Mouse (Mus musculus): ENCODE results near the gene Otos. TPM values are rescaled to one million over a fixed set of nuclear protein-coding genes. Genes with fewer than 3 reads are reported as not detected.
A peak's percentile ranks its signal among the peaks of the same experiment; 100 is the strongest.

The Otos gene
- polyA plus RNA-seq, 1 experiment from 2014 or later = 0.51 TPM

- no peak overlapping the region for H3K4me3 ChIP-seq (ENCODE audit: low read depth, low read length)
Observed at GRCm38 (mm10) chr1:92643691-92644090, 5.0 kb downstream of the Otos start.

DNA sequence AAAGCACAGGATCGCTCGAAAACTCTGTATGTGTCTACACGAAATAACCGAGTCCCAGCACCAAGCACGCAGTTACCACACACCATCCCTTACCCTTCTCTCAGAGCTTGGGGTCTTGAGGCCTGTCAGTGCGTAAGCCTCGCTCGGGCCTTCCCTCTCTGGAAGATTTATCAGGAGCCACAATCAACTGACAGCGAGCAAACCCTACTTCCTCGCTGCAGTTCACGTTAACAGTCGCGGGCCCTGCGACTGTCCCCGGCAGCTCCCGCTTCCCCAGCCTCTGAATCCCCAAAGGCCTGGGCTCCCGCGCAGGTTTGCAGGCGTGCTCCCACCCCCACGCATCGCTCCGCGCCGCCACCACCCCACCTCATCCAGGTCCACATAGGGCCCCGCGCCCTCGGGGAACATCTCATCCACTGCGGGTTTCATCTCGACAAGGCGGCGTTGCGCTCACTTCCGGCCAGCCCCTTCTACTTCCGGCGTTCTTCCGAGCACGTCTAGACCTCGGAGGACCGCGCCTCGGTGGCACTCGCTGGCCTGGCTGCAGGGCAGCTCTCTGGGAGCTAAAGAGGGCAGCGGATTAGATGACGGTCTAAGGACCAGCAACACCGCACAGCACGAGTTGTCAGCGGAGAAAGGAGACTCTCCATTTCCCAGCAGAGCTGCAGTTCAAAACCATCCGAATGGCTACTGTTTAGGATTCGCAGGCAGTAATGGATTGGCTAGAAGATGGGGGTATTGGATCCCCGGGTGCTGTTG, 6.9 kb downstream of the Otos start, which contains the start of gene Cops9:
Gene Cops9 (minus strand): TSS at position 472 of the 759 bp plus-strand sequence.
- Histone ChIP-seq H3K4me3 (ENCODE audit: low read depth, low read length) (peak within 1 kb of the TSS; percentile 97), H3K27me3 (replicated peaks; ENCODE audit: control insufficient read depth, insufficient read depth, low read length) (no peaks in the 10 kb centered on the region), H3K36me3 (ENCODE audit: control insufficient read depth, insufficient read depth, low read length) (peaks cover 29% of the 10 kb centered on the region), H3K27ac (replicated peaks; ENCODE audit: low read depth, low read length) (peak within 1 kb of the TSS; percentile 80), H3K4me2 (ENCODE audit: low read depth, low read length) (peak within 1 kb of the TSS; percentile 97), H3K4me1 (ENCODE audit: control insufficient read depth, insufficient read depth, low read length) (peaks cover 13% of the 10 kb centered on the region), H3K9me3 (ENCODE audit: control insufficient read depth, low read length) (no peaks in the 10 kb centered on the region), H3K9ac (ENCODE audit: low read depth, low read length) (peak within 1 kb of the TSS; percentile 97)
- DNase-seq (ENCODE audit: low spot score) = peak; percentile 94
- ATAC-seq (ENCODE audit: low read depth) = peak; percentile 95
- 2% methylated on average over 50 of the region's 50 CpGs for WGBS

More at GRCm38 (mm10) chr1:92643691-92644090, 5.0 kb downstream of the Otos start:
- no peaks in the 10 kb centered on the region for H3K9me3 ChIP-seq (ENCODE audit: control insufficient read depth, low read length)
- ATAC-seq (ENCODE audit: low read depth) (no peak), DNase-seq (ENCODE audit: low spot score) (no peak)
- no peak overlapping the region for H3K9ac ChIP-seq (ENCODE audit: low read depth, low read length)
- H3K36me3 ChIP-seq (ENCODE audit: control insufficient read depth, insufficient read depth, low read length) = peaks cover 9% of the 10 kb centered on the region
- H3K27me3 ChIP-seq (replicated peaks; ENCODE audit: control insufficient read depth, insufficient read depth, low read length) = no peaks in the 10 kb centered on the region
- 83% methylated on average over 4 of the region's 4 CpGs for WGBS
- H3K27ac ChIP-seq (replicated peaks; ENCODE audit: low read depth, low read length) = no peak overlapping the region
- H3K4me2 ChIP-seq (ENCODE audit: low read depth, low read length) = no peak overlapping the region
- peaks cover 16% of the 10 kb centered on the region for H3K4me1 ChIP-seq (ENCODE audit: control insufficient read depth, insufficient read depth, low read length)

DNA sequence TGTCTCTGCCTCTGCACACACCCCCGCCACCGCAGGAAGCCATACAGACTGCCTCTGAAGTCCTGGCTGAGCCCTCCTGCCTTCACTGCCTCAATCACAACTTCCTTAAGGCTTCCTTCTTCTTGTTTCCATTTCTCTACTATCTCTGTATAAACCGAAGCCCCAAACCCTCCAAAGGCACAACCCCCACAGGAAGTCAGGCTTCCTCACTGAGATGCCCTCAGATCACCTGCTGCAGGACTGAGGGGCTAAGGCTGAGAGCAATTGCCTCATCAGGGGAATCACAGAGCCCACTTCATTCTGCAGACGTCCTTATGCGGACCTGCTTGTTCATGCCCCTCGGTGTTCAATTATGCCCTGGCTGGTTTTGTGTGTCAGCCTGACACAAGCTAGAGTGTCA, 8.2 kb downstream of the Otos start:
- 89% methylated on average over 6 of the region's 6 CpGs for WGBS
- H3K4me2 ChIP-seq (ENCODE audit: low read depth, low read length) = peak overlapping the region; percentile 97
- peak overlapping the region; percentile 1; the same call in 1 of the 2 replicates for H3K4me3 ChIP-seq (ENCODE audit: low read depth, low read length)
- peaks cover 39% of the 10 kb centered on the region for H3K36me3 ChIP-seq (ENCODE audit: control insufficient read depth, insufficient read depth, low read length)
- peaks cover 13% of the 10 kb centered on the region for H3K4me1 ChIP-seq (ENCODE audit: control insufficient read depth, insufficient read depth, low read length)
- H3K9me3 ChIP-seq (ENCODE audit: control insufficient read depth, low read length) = no peaks in the 10 kb centered on the region
- no peak for DNase-seq (ENCODE audit: low spot score)
- peak overlapping the region; percentile 97 for H3K9ac ChIP-seq (ENCODE audit: low read depth, low read length)
- no peak for ATAC-seq (ENCODE audit: low read depth)
- no peaks in the 10 kb centered on the region for H3K27me3 ChIP-seq (replicated peaks; ENCODE audit: control insufficient read depth, insufficient read depth, low read length)
- no peak overlapping the region for H3K27ac ChIP-seq (replicated peaks; ENCODE audit: low read depth, low read length)

- H3K27ac ChIP-seq (replicated peaks; ENCODE audit: low read depth, low read length) = no peak overlapping the region
- H3K9me3 ChIP-seq (ENCODE audit: control insufficient read depth, low read length) = no peaks in the 10 kb centered on the region
- no peak overlapping the region for H3K4me2 ChIP-seq (ENCODE audit: low read depth, low read length)
- ATAC-seq (ENCODE audit: low read depth) (no peak), DNase-seq (ENCODE audit: low spot score) (no peak)
- no peaks in the 10 kb centered on the region for H3K27me3 ChIP-seq (replicated peaks; ENCODE audit: control insufficient read depth, insufficient read depth, low read length)
- H3K4me1 ChIP-seq (ENCODE audit: control insufficient read depth, insufficient read depth, low read length) = peaks cover 13% of the 10 kb centered on the region
- no peak overlapping the region for H3K9ac ChIP-seq (ENCODE audit: low read depth, low read length)
- WGBS = 94% methylated on average over 4 of the region's 4 CpGs
- H3K36me3 ChIP-seq (ENCODE audit: control insufficient read depth, insufficient read depth, low read length) = peaks cover 39% of the 10 kb centered on the region
- H3K4me3 ChIP-seq (ENCODE audit: low read depth, low read length) = no peak overlapping the region
Observed at GRCm38 (mm10) chr1:92638736-92639135, 9.9 kb downstream of the Otos start.

GRCm38 (mm10) chr1:92638181-92638580, 10.5 kb downstream of the Otos start:
- Histone ChIP-seq H3K27me3 (replicated peaks; ENCODE audit: control insufficient read depth, insufficient read depth, low read length) (no peaks in the 10 kb centered on the region), H3K36me3 (ENCODE audit: control insufficient read depth, insufficient read depth, low read length) (peaks cover 39% of the 10 kb centered on the region), H3K4me1 (ENCODE audit: control insufficient read depth, insufficient read depth, low read length) (peaks cover 13% of the 10 kb centered on the region), H3K27ac (replicated peaks; ENCODE audit: low read depth, low read length) (no peak overlapping the region), H3K4me3 (ENCODE audit: low read depth, low read length) (no peak overlapping the region), H3K4me2 (ENCODE audit: low read depth, low read length) (no peak overlapping the region), H3K9ac (ENCODE audit: low read depth, low read length) (no peak overlapping the region), H3K9me3 (ENCODE audit: control insufficient read depth, low read length) (no peaks in the 10 kb centered on the region)
- WGBS = 94% methylated on average over 3 of the region's 3 CpGs
- no peak for DNase-seq (ENCODE audit: low spot score)
- ATAC-seq (ENCODE audit: low read depth) = no peak

DNA sequence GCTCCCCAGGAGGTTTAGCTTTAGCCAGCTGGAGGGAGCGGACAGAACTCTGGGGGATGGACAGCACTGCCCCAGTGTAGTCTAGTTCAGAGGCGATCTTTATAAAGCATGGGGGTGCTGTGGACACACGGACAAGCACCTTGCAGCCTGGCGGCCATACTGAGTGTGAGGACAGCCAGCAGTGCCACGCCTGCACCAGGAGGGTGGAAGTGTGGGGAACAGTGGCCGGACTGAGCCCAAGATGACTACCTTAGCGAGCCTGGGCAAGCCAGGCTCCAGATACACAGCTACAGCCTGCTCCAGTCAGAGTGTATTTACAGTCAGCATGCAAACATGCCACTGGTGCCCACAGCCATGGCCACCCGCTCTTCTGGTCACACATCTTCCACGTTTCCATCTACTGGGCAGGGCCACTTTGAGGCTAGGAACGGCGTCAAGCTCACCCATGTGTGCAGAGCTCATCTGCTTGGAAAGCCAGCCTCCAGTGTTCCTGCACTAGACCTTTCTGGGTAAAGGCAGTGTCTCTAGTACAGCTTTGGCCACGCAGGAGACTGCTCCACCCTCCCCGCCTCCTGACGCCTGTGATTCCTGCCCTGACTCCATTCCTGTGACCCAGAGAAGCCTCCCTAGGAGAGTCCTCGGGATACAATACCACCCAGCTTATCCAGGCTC, 11.0 kb downstream of the Otos start:
- Histone ChIP-seq H3K27me3 (replicated peaks; ENCODE audit: control insufficient read depth, insufficient read depth, low read length) (no peaks in the 10 kb centered on the region), H3K4me1 (ENCODE audit: control insufficient read depth, insufficient read depth, low read length) (peaks cover 13% of the 10 kb centered on the region), H3K36me3 (ENCODE audit: control insufficient read depth, insufficient read depth, low read length) (peaks cover 39% of the 10 kb centered on the region), H3K9ac (ENCODE audit: low read depth, low read length) (no peak overlapping the region), H3K4me2 (ENCODE audit: low read depth, low read length) (no peak overlapping the region), H3K4me3 (ENCODE audit: low read depth, low read length) (no peak overlapping the region), H3K9me3 (ENCODE audit: control insufficient read depth, low read length) (no peaks in the 10 kb centered on the region), H3K27ac (replicated peaks; ENCODE audit: low read depth, low read length) (no peak overlapping the region)
- WGBS = 91% methylated on average over 14 of the region's 15 CpGs
- ATAC-seq (ENCODE audit: low read depth) (no peak), DNase-seq (ENCODE audit: low spot score) (no peak)

GRCm38 (mm10) chr1:92636676-92637075, 12.0 kb downstream of the Otos start:
- H3K4me2 ChIP-seq (ENCODE audit: low read depth, low read length) = no peak overlapping the region
- no peak for ATAC-seq (ENCODE audit: low read depth)

DNA sequence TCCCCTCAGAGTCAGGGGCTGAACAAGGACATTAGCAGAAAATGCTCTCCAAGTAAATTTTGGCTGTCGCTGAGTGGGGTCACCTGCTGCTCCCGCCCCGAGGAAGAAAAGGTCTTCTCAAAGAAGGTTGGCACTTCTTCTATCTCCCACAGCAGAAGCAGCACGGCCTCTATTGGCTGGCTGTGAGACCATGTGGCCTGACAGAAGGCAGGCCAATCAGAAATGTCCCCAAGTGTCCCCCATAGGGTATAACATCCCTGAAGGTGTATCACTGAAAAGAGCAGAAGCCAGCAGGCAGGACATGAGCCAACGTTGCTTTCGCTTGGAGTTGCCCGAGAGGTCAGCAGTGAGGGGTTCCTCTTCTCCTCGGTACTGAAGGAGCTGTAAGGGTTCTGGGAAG, 12.6 kb downstream of the Otos start:
- Histone ChIP-seq H3K9me3 (ENCODE audit: control insufficient read depth, low read length) (no peaks in the 10 kb centered on the region), H3K27ac (replicated peaks; ENCODE audit: low read depth, low read length) (no peak overlapping the region), H3K4me2 (ENCODE audit: low read depth, low read length) (no peak overlapping the region), H3K4me3 (ENCODE audit: low read depth, low read length) (no peak overlapping the region), H3K9ac (ENCODE audit: low read depth, low read length) (no peak overlapping the region), H3K4me1 (ENCODE audit: control insufficient read depth, insufficient read depth, low read length) (peaks cover 7% of the 10 kb centered on the region), H3K27me3 (replicated peaks; ENCODE audit: control insufficient read depth, insufficient read depth, low read length) (no peaks in the 10 kb centered on the region), H3K36me3 (ENCODE audit: control insufficient read depth, insufficient read depth, low read length) (peaks cover 39% of the 10 kb centered on the region)
- DNase-seq (ENCODE audit: low spot score) (no peak), ATAC-seq (ENCODE audit: low read depth) (no peak)
- 86% methylated on average over 8 of the region's 8 CpGs for WGBS

More at GRCm38 (mm10) chr1:92636676-92637075, 12.0 kb downstream of the Otos start:
- WGBS = 94% methylated on average over 11 of the region's 11 CpGs
- DNase-seq (ENCODE audit: low spot score) = no peak
- no peaks in the 10 kb centered on the region for H3K27me3 ChIP-seq (replicated peaks; ENCODE audit: control insufficient read depth, insufficient read depth, low read length)
- H3K4me1 ChIP-seq (ENCODE audit: control insufficient read depth, insufficient read depth, low read length) = peaks cover 9% of the 10 kb centered on the region
- no peaks in the 10 kb centered on the region for H3K9me3 ChIP-seq (ENCODE audit: control insufficient read depth, low read length)
- peaks cover 39% of the 10 kb centered on the region for H3K36me3 ChIP-seq (ENCODE audit: control insufficient read depth, insufficient read depth, low read length)
- no peak overlapping the region for H3K27ac ChIP-seq (replicated peaks; ENCODE audit: low read depth, low read length)
- no peak overlapping the region for H3K4me3 ChIP-seq (ENCODE audit: low read depth, low read length)
- H3K9ac ChIP-seq (ENCODE audit: low read depth, low read length) = no peak overlapping the region
